Mouse (Mus musculus) gastrocnemius, postnatal 10 days (tissue): Measurements from ENCODE around the gene Nfasc. TPM values are rescaled to one million over a fixed set of nuclear protein-coding genes. Genes with fewer than 3 reads are reported as not detected.

Source experiments
- DNase-seq: peaks from one replicate; pipeline ENCODE4 v3.0.0; 2021; ENCODE audit warnings: mixed read lengths
- total RNA-seq, 2 experiments: library from RNA; stranded (reverse); gene quantifications; 2 replicates each; pipeline ENCODE4 v1.2.3; 2021

Nfasc gene
- total RNA-seq, 2 experiments from 2014 or later: 1.9 TPM

DNA sequence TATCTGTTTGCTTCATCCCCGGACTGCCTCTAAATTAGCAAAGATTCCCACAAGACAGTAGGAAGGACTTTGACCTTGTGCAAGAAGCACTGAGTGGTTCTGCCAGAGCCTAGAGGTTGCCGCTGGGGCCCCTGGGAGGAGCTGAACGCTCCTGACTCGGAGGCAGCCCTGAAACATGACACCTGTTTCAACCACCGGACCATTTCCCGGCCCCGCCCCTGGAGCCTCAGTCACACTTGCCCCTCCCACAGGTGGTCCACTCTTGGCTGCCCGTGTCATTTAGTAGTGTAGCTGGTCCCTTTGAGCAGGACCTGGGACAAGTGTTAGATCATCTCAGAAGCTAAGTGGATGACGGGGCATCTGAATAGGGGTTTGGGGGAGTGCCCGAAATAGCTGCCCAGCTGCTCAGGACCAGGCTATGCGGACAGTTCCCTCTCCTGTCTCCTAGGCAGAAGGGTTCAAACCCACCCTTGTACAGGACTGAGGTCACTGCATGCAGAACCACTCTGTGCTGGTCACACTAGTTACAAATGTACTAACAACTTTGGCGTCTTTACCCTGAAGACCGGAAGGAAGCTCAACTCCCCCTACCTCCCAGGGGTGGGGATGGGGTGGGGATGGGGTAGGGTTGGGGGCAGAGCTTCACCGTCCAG lies 200.3 kb downstream of the Nfasc start:
- DNase-seq: no peak

DNA sequence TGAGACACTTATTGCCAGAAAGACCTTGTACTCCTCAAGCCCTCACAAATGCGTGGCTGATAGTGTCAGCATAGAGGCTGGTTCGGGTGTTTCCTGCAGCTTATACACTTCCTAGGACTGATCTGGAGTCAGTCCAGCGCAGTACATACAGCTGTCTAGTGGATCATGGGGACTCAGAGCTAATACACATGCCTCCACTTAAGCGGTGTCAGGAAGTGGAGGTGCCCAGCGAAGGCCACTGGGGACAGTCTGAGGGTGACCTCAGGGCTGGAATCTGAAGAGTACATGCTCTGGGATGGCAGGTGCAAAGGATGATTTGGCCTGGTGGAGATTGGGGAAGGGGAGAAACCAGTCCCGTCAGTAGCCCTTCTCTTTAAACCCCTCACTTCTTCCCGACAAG lies 200.9 kb downstream of the Nfasc start:
- DNase-seq: no peak

- no peak for DNase-seq
Measured at GRCm38 (mm10) chr1:132537736-132538135, 203.9 kb downstream of the Nfasc start.

DNA sequence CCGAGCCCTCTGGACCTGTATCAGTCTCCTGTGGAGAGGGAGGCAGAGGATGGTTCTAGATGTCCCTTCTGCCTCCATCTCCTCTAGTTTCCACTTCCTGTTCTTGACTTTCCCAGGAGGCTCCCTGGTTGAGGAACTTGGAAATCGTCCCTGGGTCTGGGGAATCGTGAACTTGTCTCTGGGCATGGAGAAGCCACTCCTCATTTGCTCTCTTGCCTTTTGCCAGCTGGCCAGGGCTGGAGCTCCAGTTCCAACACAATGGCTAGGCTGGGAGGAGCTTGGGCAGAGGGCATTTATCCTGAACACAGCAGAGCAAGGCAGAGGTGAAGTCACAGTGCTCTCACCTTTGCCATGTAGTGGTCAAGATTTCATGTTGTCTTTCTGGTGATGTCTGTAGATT lies 205.2 kb downstream of the Nfasc start:
- DNase-seq: no peak

DNA sequence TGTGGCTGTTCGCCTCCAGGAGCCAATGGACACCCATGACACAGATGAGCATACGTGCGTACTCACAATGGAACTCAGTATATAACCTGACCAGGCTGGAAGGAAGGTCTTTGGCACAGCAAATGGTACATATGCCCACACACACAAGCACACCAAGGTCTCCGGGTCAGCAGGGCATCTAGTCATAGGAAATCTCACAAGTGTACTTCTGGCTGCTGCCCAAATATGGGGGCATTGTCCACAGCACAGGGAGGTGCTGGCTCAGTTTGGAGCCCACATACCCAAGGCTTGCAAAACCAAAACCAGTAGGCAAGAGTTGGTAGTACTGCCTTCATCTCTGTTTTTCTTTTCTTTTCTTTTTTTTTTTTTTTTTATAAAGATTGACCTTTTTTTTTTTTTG lies 206.1 kb downstream of the Nfasc start:
- no peak for DNase-seq

GRCm38 (mm10) chr1:132533840-132534239 lies 207.8 kb downstream of the Nfasc start:
- no peak for DNase-seq

- no peak for DNase-seq
Measured at GRCm38 (mm10) chr1:132532521-132532920, 209.1 kb downstream of the Nfasc start.

DNA sequence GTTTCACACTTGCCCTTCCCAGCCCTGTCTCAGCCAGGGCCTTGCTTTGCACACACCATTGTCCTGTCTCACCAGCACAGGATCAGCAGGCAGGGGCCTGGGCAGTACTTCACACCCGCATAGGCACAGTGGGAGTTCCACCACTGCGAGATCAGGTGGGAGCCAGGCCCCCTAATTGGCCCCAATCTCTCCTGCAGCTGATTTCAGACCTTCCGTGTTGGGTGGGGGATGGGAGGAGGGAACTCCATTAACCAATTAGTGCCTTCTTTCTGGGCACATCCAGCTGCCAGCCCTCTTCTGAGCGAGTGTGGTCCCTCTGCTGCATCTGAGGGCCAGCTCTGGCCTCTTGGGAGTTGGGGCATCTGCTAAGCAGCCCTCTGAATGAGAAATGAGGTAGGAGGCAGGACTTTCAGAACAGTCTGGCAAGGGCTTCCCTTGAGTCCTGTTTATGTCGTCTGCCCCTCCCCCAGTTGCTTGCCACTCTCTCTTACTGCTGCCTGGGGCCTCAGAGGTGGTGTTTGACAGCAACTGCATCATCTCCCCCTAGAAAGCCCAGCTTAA lies 210.9 kb downstream of the Nfasc start:
- DNase-seq: no peak

- no peak for DNase-seq
Measured at GRCm38 (mm10) chr1:132528647-132529334, 212.8 kb downstream of the Nfasc start.

GRCm38 (mm10) chr1:132528071-132528470 lies 213.5 kb downstream of the Nfasc start:
- no peak for DNase-seq

GRCm38 (mm10) chr1:132525832-132526231 lies 215.8 kb downstream of the Nfasc start:
- DNase-seq: peak; percentile 58

GRCm38 (mm10) chr1:132523920-132524319 lies 217.7 kb downstream of the Nfasc start:
- DNase-seq: no peak

DNA sequence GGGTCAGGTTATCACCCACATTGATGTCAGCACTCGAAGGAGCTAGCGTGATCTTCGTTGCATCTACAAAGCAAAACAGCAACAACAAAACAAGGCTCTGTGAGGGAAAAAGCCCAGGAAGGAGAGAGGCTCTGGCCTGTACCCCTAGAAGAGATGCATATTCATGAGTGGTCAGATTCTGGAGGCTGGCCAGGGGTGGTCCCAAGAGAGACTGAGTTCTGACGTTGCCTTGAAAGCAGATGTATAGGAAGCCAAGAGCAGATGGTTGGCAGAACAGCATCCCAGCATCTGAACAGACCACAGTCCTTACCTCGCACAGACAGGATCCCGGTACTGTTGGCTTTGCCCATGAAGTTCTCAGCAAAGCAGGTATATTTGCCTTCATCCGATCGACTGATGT lies 218.5 kb downstream of the Nfasc start:
- no peak for DNase-seq

- peak; percentile 61 for DNase-seq
Measured at GRCm38 (mm10) chr1:132520764-132521163, 220.8 kb downstream of the Nfasc start.

DNA sequence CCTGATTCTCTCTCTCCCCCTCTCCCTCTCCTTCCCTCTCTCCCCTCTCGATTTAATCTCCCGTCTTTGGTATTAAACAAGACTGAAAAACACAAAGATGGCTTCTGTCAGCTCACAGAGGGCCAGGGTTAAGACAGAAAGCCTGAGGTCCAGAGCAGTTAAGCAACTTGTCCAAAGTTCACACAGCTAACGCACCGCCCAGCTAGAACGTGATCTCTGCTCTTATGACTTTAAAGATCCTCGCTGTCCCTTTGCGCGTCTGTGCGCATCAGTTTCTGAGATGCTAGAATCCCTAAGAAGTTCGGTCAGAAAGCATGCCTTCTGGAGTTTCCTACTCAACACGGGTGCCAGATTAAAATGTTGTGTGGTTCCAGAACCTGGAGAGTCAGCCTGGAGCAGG lies 221.9 kb downstream of the Nfasc start:
- DNase-seq: no peak

GRCm38 (mm10) chr1:132518621-132519020 lies 223.0 kb downstream of the Nfasc start:
- no peak for DNase-seq

GRCm38 (mm10) chr1:132516776-132517175 lies 224.8 kb downstream of the Nfasc start:
- no peak for DNase-seq

- DNase-seq: no peak
Measured at GRCm38 (mm10) chr1:132515339-132515738, 226.3 kb downstream of the Nfasc start.

Other genes with a start within 250 kb of the Nfasc start
- 1 to 10 TPM; 1.3 to 1.9 TPM for gene Tmem81, start 235.6 kb downstream of the Nfasc start, total RNA-seq
- under 1 TPM; 0.11 to 0.21 TPM for gene Cntn2, start 198.5 kb downstream of the Nfasc start, total RNA-seq
- 1 to 10 TPM; 2.8 to 3.7 TPM for gene Lrrn2, start 138.5 kb upstream of the Nfasc start, total RNA-seq